Mouse (Mus musculus) myocyte (in vitro differentiated cells): ENCODE measurements around the gene Pot1b. TPM values are rescaled to one million over a fixed set of nuclear protein-coding genes. Genes with fewer than 3 reads are reported as not detected.

Source experiments
- H3K27me3 ChIP-seq: one replicate; pipeline ENCODE4 v1.6.1; 2011; ENCODE audit not compliant: control insufficient read depth, insufficient read depth, insufficient read length
- H3K36me3 ChIP-seq: one replicate; pipeline ENCODE4 v1.6.1; 2011; ENCODE audit not compliant: control insufficient read depth, insufficient read depth
- H3K4me2 ChIP-seq: one replicate; pipeline ENCODE4 v1.6.1; 2011; ENCODE audit warnings: low read depth, control low read depth
- H3K4me3 ChIP-seq: one replicate; pipeline ENCODE4 v1.5.1; 2011; ENCODE audit warnings: mild to moderate bottlenecking, control low read depth, moderate library complexity
- H3K79me2 ChIP-seq: one replicate; pipeline ENCODE4 v1.6.1; 2011; ENCODE audit not compliant: control insufficient read depth, insufficient read depth
- H3ac ChIP-seq: one replicate; pipeline ENCODE4 v1.6.1; 2011; ENCODE audit not compliant: control insufficient read depth, insufficient read length
- CEBPB ChIP-seq: IDR thresholded peaks from 2 replicates; pipeline ENCODE4 v1.6.1; 2011; ENCODE audit warnings: mild to moderate bottlenecking, moderate library complexity; ENCODE audit not compliant: poor library complexity, insufficient read depth, severe bottlenecking
- E2F4 ChIP-seq: IDR thresholded peaks from one replicate; pipeline ENCODE4 v1.6.1; 2011; ENCODE audit warnings: mild to moderate bottlenecking, control low read depth, moderate library complexity; ENCODE audit not compliant: insufficient read depth
- MAX ChIP-seq: IDR thresholded peaks from one replicate; pipeline ENCODE4 v1.6.1; 2011; ENCODE audit warnings: low read depth, mild to moderate bottlenecking, control low read depth
- MYOD1 ChIP-seq, 3 experiments: IDR thresholded peaks; one replicate each; pipeline ENCODE4 v1.6.1; 2011; ENCODE audit warnings: control low read depth in 2 of 3, low read depth in 2 of 3, mild to moderate bottlenecking in 2 of 3, moderate library complexity in 1 of 3; ENCODE audit not compliant: insufficient read length in 2 of 3, control insufficient read depth in 1 of 3
- MYOG ChIP-seq, 3 experiments: IDR thresholded peaks; one replicate each; pipeline ENCODE4 v1.6.1; 2011; ENCODE audit warnings: control low read depth in 2 of 3, low read depth in 2 of 3, mild to moderate bottlenecking in 2 of 3; ENCODE audit not compliant: insufficient read length in 2 of 3, control insufficient read depth in 1 of 3, insufficient read depth in 1 of 3
- POLR2A ChIP-seq: IDR thresholded peaks from one replicate; pipeline ENCODE4 v1.6.1; 2011; ENCODE audit warnings: low read depth, mild to moderate bottlenecking, control low read depth, moderate library complexity; ENCODE audit not compliant: insufficient read length
- POLR2AphosphoS2 ChIP-seq: IDR thresholded peaks from one replicate; pipeline ENCODE4 v1.6.1; 2011; ENCODE audit warnings: low read depth, control low read depth; ENCODE audit not compliant: insufficient read length
- REST ChIP-seq: IDR thresholded peaks from one replicate; pipeline ENCODE4 v1.6.1; 2011; ENCODE audit warnings: mild to moderate bottlenecking, control low read depth, moderate library complexity; ENCODE audit not compliant: insufficient read depth, insufficient read length
- SRF ChIP-seq: IDR thresholded peaks from one replicate; pipeline ENCODE4 v1.6.1; 2011; ENCODE audit warnings: low read depth; ENCODE audit not compliant: control insufficient read depth, insufficient read length
- TCF12 ChIP-seq: IDR thresholded peaks from one replicate; pipeline ENCODE4 v1.6.1; 2011; ENCODE audit warnings: mild to moderate bottlenecking, control low read depth; ENCODE audit not compliant: poor library complexity, insufficient read depth, severe bottlenecking
- TCF3 ChIP-seq: IDR thresholded peaks from one replicate; pipeline ENCODE4 v1.6.1; 2011; ENCODE audit warnings: low read depth, control low read depth; ENCODE audit not compliant: insufficient read length
- USF1 ChIP-seq: IDR thresholded peaks from one replicate; pipeline ENCODE4 v1.6.1; 2011; ENCODE audit warnings: low read depth, mild to moderate bottlenecking, control low read depth, moderate library complexity
- polyA plus RNA-seq: library from polyadenylated mRNA; unstranded; fragments of >200 nt; fragmentation: generic; extraction: Trizol; gene quantifications from one replicate; pipeline ENCODE4 v1.2.1, GENCODE M21; 2012; ENCODE audit warnings: missing spikeins

Gene Pot1b
- polyA plus RNA-seq = 0.96 TPM

DNA sequence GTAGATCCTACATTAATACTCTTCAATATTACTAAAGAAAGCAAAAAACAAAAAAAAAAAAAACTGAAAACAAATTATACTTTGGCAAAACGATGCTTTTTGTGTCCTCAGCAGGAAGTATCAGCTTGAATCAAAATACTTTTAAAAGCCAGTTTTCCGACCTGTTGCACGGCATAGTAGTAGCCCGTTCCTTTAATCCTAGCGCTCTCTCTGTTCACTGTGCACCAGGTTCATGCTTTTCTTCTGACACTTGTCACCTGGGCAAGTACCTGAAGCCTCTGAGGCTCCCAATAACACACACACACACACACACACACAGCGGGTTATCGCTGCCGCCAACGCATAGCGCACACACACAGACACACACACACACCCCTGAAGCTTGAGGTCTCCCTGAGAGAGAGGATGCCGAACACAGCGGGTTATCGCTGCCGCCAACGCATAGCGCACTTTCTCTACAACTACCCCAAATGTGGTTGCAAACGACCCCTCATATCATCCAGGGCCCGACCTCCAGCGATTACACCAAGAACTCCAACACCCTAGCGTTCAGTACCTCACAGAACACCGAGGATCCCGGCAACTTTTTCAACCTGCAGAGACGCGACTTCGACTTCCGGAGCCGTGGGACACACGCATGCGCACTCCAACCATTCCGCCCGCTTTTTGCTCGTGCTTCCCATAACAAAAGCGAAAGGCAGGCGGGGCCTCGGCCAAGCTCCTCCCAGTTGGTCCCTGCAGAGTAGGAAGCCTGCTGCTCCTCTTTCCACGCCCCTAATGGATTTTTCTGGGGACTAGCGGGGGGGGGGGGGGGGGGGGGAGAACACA lies at the start of gene Pot1b:
Gene Pot1b (minus strand): TSS at position 645 of the 828 bp plus-strand sequence.
- Histone ChIP-seq H3K36me3 (no peaks in the 10 kb centered on the region), H3ac (peak within 1 kb of the TSS; percentile 35), H3K4me3 (peak within 1 kb of the TSS; percentile 75), H3K4me2 (peak within 1 kb of the TSS; percentile 86), H3K79me2 (peaks cover 7% of the 10 kb centered on the region), H3K27me3 (no peaks in the 10 kb centered on the region)
- TF ChIP-seq TCF3 (no peak), CEBPB (no peak), E2F4 (peak; percentile 48), POLR2A (peak; percentile 59)

DNA sequence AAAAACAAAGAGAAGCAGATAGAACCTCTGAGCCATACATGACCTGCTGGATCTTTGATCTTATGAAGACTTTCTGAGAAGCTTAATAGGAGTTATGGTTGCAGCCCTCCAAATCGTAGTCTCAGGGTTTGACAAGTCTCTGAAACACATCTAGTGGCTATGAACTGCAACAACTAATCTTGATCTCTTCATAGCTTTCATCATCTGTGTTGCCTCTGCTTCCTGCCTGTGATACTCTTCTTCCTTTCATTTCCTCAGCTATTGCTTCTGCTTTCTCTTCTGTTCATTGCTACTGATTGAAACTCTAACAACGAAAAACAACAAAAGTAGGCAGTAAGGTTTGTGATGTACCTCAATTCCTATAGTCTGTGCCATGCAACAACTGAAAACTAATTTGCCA lies 38.7 kb upstream of the Pot1b start:
- Histone ChIP-seq H3K4me2 (no peak overlapping the region), H3K79me2 (no peaks in the 10 kb centered on the region), H3K27me3 (no peaks in the 10 kb centered on the region), H3ac (no peak overlapping the region), H3K4me3 (no peak overlapping the region), H3K36me3 (no peaks in the 10 kb centered on the region)
- TF ChIP-seq MAX = no peak
- no peak for TF ChIP-seq MYOG (IDR thresholded peaks at IDR 0.05; ENCODE audit: control insufficient read depth in 1 of 3, insufficient read depth in 1 of 3, insufficient read length in 2 of 3, low read depth in 2 of 3)
- no peak for TF ChIP-seq E2F4
- TF ChIP-seq SRF = no peak
- no peak for TF ChIP-seq TCF12
- TF ChIP-seq TCF3 = no peak
- TF ChIP-seq REST = no peak
- TF ChIP-seq MYOD1 (IDR thresholded peaks at IDR 0.05; ENCODE audit: control insufficient read depth in 1 of 3, insufficient read length in 2 of 3, low read depth in 2 of 3) = no peak
- TF ChIP-seq CEBPB = no peak
- TF ChIP-seq USF1 = no peak
- TF ChIP-seq POLR2AphosphoS2 = no peak
- no peak for TF ChIP-seq POLR2A

DNA sequence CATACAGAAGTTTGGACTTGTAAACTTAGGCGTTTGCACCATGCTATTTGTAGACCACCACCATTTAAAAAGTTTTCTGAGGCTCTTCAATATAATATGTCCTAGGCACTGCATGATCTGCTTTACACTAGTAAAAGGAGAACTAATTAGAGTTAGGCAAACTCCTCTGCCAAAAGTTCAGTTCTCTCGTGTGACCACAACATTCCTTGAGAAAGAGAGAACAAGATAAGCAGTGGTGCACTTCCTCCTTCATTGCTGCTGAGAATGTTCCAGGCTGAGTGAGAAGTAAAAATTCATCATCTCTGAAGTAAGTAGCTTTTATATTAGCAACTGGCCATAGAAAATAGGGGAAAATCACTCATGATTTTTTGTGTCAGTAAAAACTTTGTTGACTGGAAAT lies 37.4 kb upstream of the Pot1b start, which contains the start of gene Adgre4:
Gene Adgre4 (plus strand): TSS at position 199 of the 400 bp plus-strand sequence.
- Histone ChIP-seq H3K4me3 (no peak within 1 kb of the TSS), H3K36me3 (no peaks in the 10 kb centered on the region), H3K79me2 (no peaks in the 10 kb centered on the region), H3K4me2 (no peak within 1 kb of the TSS), H3K27me3 (no peaks in the 10 kb centered on the region), H3ac (no peak within 1 kb of the TSS)
- TF ChIP-seq MAX = no peak
- no peak for TF ChIP-seq TCF3
- TF ChIP-seq CEBPB = no peak
- TF ChIP-seq POLR2AphosphoS2 = no peak
- TF ChIP-seq MYOG (IDR thresholded peaks at IDR 0.05; ENCODE audit: control insufficient read depth in 1 of 3, insufficient read depth in 1 of 3, insufficient read length in 2 of 3, low read depth in 2 of 3) = no peak
- TF ChIP-seq MYOD1 (IDR thresholded peaks at IDR 0.05; ENCODE audit: control insufficient read depth in 1 of 3, insufficient read length in 2 of 3, low read depth in 2 of 3) = no peak
- TF ChIP-seq SRF = no peak
- no peak for TF ChIP-seq REST
- TF ChIP-seq POLR2A = no peak
- no peak for TF ChIP-seq USF1
- no peak for TF ChIP-seq TCF12
- no peak for TF ChIP-seq E2F4

DNA sequence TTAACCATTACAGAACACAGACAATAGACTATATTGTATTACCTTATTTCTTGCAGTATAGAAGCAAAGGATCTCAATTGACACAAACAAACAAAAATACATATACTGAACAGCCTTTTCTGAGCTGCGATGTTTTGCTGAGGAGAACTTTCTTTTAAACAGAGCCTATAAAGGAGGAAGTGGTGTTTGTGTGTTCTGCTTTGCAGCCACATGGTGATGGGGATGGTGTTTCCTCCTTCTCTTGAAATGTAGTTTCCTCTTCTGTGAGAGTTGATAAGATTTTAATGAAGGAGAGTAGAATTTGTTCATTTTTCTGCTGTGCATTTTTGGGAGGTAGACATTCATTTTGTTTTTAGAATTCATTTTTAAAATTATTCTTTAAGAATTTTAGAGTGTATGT lies 24.2 kb upstream of the Pot1b start:
- no peak overlapping the region for H3ac ChIP-seq
- H3K4me3 ChIP-seq = no peak overlapping the region
- H3K4me2 ChIP-seq = no peak overlapping the region
- H3K36me3 ChIP-seq = no peaks in the 10 kb centered on the region
- TF ChIP-seq MYOD1 (IDR thresholded peaks at IDR 0.05; ENCODE audit: control insufficient read depth in 1 of 3, insufficient read length in 2 of 3, low read depth in 2 of 3) = no peak
- no peak for TF ChIP-seq USF1
- H3K79me2 ChIP-seq = no peaks in the 10 kb centered on the region
- H3K27me3 ChIP-seq = no peaks in the 10 kb centered on the region

DNA sequence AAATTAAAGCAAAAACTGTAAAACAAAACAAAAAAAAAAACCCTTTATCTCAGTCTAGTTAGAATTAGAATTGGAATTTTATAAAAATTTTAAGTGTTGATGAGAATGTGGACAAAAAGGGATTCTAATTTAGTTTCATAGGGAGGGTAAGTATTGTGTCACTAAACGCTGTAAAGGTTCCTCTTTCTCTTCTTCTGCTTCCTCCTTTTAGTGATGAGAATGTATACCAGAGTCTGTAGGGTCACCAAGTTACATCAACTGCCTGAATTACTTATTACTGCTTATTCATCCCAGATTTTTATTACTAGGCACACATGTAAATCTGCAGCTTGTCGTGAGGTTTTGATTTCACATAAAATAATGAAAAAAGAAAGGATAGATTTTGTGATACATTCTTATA lies 13.8 kb upstream of the Pot1b start:
- H3K36me3 ChIP-seq = no peaks in the 10 kb centered on the region
- H3K79me2 ChIP-seq = no peaks in the 10 kb centered on the region
- H3K4me3 ChIP-seq = no peak overlapping the region
- no peak overlapping the region for H3K4me2 ChIP-seq
- no peaks in the 10 kb centered on the region for H3K27me3 ChIP-seq
- TF ChIP-seq MYOD1 (IDR thresholded peaks at IDR 0.05; ENCODE audit: control insufficient read depth in 1 of 3, insufficient read length in 2 of 3, low read depth in 2 of 3) (no peak), TCF3 (no peak), TCF12 (no peak), USF1 (no peak), REST (no peak), SRF (no peak), POLR2A (no peak), POLR2AphosphoS2 (no peak), CEBPB (no peak), MYOG (IDR thresholded peaks at IDR 0.05; ENCODE audit: control insufficient read depth in 1 of 3, insufficient read depth in 1 of 3, insufficient read length in 2 of 3, low read depth in 2 of 3) (no peak), E2F4 (no peak), MAX (no peak)
- H3ac ChIP-seq = no peak overlapping the region
